Mouse (Mus musculus) forelimb bud, embryonic 11.5 days (tissue): ENCODE measurements at regions not wholly inside any gene's neighbourhood (a gene's known extent, or its start where the extent isn't known, plus 50 kb on each side); places are given as distances from the start of the nearest gene placed in this dataset.
A peak's percentile ranks its signal among the peaks of the same experiment; 100 is the strongest.

ENCODE experiments used
- DNase-seq: peaks from one replicate; pipeline ENCODE4 v3.0.0-alpha.2; 2012; ENCODE audit warnings: low read depth, low spot score

- DNase-seq, result peak; percentile 18
Observed at GRCm38 (mm10) chr8:76309200-76309599, 590.0 kb upstream of the Nr3c2 start.

GRCm38 (mm10) chr8:76328540-76328939 lies 570.7 kb upstream of the Nr3c2 start:
- DNase-seq, result no peak

- no peak for DNase-seq
Observed at GRCm38 (mm10) chr8:76343072-76343471, 556.2 kb upstream of the Nr3c2 start.

- no peak for DNase-seq
Observed at GRCm38 (mm10) chr8:76346150-76346549, 553.1 kb upstream of the Nr3c2 start.

- no peak for DNase-seq
Observed at GRCm38 (mm10) chr8:76346832-76347231, 552.4 kb upstream of the Nr3c2 start.

- no peak for DNase-seq
Observed at GRCm38 (mm10) chr8:76374314-76374713, 524.9 kb upstream of the Nr3c2 start.

- DNase-seq, result no peak
Observed at GRCm38 (mm10) chr8:76377711-76378110, 521.5 kb upstream of the Nr3c2 start.

- DNase-seq, result no peak
Observed at GRCm38 (mm10) chr8:76381643-76382042, 517.6 kb upstream of the Nr3c2 start.

- DNase-seq, result no peak
Observed at GRCm38 (mm10) chr8:76383583-76384281, 515.5 kb upstream of the Nr3c2 start.

- no peak for DNase-seq
Observed at GRCm38 (mm10) chr8:76384282-76384637, 515.0 kb upstream of the Nr3c2 start.

- DNase-seq, result no peak
Observed at GRCm38 (mm10) chr8:76392004-76392403, 507.2 kb upstream of the Nr3c2 start.

- DNase-seq, result no peak
Observed at GRCm38 (mm10) chr8:76422459-76422858, 476.8 kb upstream of the Nr3c2 start.

GRCm38 (mm10) chr8:76422861-76423532 lies 476.2 kb upstream of the Nr3c2 start:
- DNase-seq, result no peak

GRCm38 (mm10) chr8:76429818-76430217 lies 469.4 kb upstream of the Nr3c2 start:
- no peak for DNase-seq

GRCm38 (mm10) chr8:76432813-76433212 lies 466.4 kb upstream of the Nr3c2 start:
- no peak for DNase-seq

GRCm38 (mm10) chr8:76437951-76438350 lies 461.3 kb upstream of the Nr3c2 start:
- no peak for DNase-seq

GRCm38 (mm10) chr8:76474464-76475208 lies 424.6 kb upstream of the Nr3c2 start:
- no peak for DNase-seq

- DNase-seq, result no peak
Observed at GRCm38 (mm10) chr8:76478966-76479365, 420.3 kb upstream of the Nr3c2 start.

GRCm38 (mm10) chr8:76503621-76504020 lies 395.6 kb upstream of the Nr3c2 start:
- no peak for DNase-seq

GRCm38 (mm10) chr8:76507247-76507646 lies 392.0 kb upstream of the Nr3c2 start:
- no peak for DNase-seq

- DNase-seq, result no peak
Observed at GRCm38 (mm10) chr8:76509201-76509600, 390.0 kb upstream of the Nr3c2 start.

GRCm38 (mm10) chr8:76514132-76514531 lies 385.1 kb upstream of the Nr3c2 start:
- DNase-seq, result no peak
